Mouse (Mus musculus): ENCODE measurements at regions not wholly inside any gene's neighbourhood (a gene's known extent, or its start where the extent isn't known, plus 50 kb on each side); places are given as distances from the start of the nearest gene placed in this dataset.

DNA sequence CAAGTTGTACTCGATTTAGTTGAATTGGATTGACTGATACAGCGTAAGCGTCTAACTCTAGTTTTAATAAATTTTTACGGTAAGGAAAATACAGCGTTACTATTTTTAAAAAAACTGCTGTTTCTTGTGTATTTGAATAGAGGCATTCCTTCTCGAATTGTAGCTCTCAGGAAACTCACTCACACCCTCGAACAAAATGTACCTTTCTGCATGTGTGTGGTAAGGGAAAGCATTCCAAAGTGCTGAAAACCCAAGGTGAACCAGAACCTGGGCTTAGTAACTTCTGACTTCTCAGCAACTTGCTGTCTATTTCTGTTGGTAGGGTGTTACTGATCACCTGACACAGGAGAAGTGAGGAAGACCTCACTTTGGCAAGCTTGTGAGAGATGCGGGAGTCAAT is 247.0 kb downstream of the Nr2f2 start:
- Histone ChIP-seq H3K9me3 (ENCODE audit: control insufficient read depth, low read length) (no peaks in the 10 kb centered on the region), H3K27ac (replicated peaks; ENCODE audit: low read depth, low read length) (no peak overlapping the region), H3K27me3 (ENCODE audit: control insufficient read depth, insufficient read depth, low read length) (peaks cover 12% of the 10 kb centered on the region), H3K4me3 (ENCODE audit: low read depth, low read length) (no peak overlapping the region), H3K9ac (ENCODE audit: low read length) (no peak overlapping the region), H3K4me2 (ENCODE audit: low read depth, severe bottlenecking) (no peak overlapping the region), H3K36me3 (ENCODE audit: control insufficient read depth, insufficient read depth, low read length) (no peaks in the 10 kb centered on the region), H3K4me1 (ENCODE audit: control insufficient read depth, insufficient read depth, low read length) (no peaks in the 10 kb centered on the region)
- 75% methylated on average over 8 of the region's 8 CpGs for WGBS
- no peak for ATAC-seq (ENCODE audit: insufficient number of reproducible peaks, low FRiP score, low TSS enrichment, low read depth)
- no peak for DNase-seq (ENCODE audit: low spot score)

DNA sequence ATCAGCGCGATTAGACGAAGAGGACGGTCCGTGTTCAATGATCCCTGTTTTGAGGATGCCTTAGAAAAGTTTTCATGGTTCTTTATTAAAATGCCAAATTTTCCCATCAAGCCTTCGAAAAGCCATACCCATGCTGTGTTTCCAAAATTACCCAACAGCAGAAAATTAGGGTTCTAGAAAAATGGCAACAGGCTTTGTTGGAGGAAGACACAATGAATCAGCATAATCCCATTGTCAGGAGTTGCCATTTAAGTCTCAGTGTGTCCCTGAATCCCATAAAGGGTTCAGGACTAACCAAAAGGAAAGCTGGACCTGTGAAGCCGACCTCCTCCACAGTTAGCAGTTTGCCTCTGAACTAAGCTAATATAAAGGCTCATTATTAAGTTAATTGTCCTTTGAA is 247.6 kb downstream of the Nr2f2 start:
- H3K4me3 ChIP-seq (ENCODE audit: low read depth, low read length) = no peak overlapping the region
- no peaks in the 10 kb centered on the region for H3K9me3 ChIP-seq (ENCODE audit: control insufficient read depth, low read length)
- H3K4me1 ChIP-seq (ENCODE audit: control insufficient read depth, insufficient read depth, low read length) = no peaks in the 10 kb centered on the region
- H3K4me2 ChIP-seq (ENCODE audit: low read depth, severe bottlenecking) = peak overlapping the region; percentile 33; the same call in 1 of the 2 replicates
- no peak overlapping the region for H3K9ac ChIP-seq (ENCODE audit: low read length)
- H3K27me3 ChIP-seq (ENCODE audit: control insufficient read depth, insufficient read depth, low read length) = peaks cover 12% of the 10 kb centered on the region
- no peaks in the 10 kb centered on the region for H3K36me3 ChIP-seq (ENCODE audit: control insufficient read depth, insufficient read depth, low read length)
- 42% methylated on average over 7 of the region's 7 CpGs for WGBS
- no peak for ATAC-seq (ENCODE audit: insufficient number of reproducible peaks, low FRiP score, low TSS enrichment, low read depth)
- DNase-seq (ENCODE audit: low spot score) = no peak
- H3K27ac ChIP-seq (replicated peaks; ENCODE audit: low read depth, low read length) = no peak overlapping the region

DNA sequence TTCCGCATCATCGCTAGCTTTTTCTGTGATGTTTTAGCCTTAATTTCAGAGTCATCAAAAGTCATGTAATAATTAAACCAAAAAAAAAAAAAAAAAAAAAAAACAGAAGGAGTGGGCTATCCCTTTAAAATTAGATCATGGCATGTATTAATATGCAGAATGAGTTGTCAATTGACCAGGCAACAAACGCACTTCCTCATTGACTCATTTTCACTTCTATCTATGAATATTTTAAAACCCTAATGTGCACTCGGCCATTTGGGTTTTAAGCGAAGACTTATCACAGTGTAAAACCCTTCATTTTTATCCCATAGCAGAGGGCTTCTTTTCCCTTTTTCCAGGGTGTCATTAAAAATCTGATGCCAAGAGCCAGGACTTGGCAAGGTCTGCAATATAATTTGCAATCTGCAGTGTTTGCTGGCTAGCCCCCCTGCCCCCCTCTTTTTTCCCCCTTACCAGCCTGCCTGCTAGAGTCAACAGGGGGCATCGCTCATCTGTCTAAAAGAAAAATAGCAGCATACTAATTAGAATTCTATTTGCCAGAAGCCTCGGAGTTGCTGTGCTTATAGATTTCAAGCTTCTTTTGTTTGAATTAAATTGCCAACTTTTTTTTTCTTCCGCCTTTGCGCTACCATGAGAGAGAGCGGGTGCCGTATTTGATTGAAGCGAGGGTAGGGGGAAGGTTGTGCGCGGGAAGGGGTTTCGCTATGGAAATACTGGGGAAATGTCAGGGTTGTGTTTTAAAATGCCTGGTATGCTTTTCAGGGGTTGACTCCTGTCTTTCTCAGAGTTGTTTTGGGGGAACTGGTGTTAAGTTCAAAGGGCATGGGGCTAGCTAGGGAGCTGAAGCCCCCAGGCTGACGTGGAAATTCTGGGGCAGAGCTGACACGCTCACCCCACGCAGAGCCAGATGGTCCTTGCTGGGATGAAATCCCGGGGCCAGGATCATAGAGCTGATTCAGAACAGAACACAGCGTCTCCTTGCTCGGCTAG is 248.3 kb downstream of the Nr2f2 start:
- peak overlapping the region; percentile 7; the same call in 1 of the 2 replicates for H3K4me3 ChIP-seq (ENCODE audit: low read depth, low read length)
- DNase-seq (ENCODE audit: low spot score) = peak; percentile 41
- H3K4me2 ChIP-seq (ENCODE audit: low read depth, severe bottlenecking) = peak overlapping the region; percentile 33
- 14% methylated on average over 21 of the region's 21 CpGs for WGBS
- H3K4me1 ChIP-seq (ENCODE audit: control insufficient read depth, insufficient read depth, low read length) = no peaks in the 10 kb centered on the region
- no peak overlapping the region for H3K27ac ChIP-seq (replicated peaks; ENCODE audit: low read depth, low read length)
- no peaks in the 10 kb centered on the region for H3K36me3 ChIP-seq (ENCODE audit: control insufficient read depth, insufficient read depth, low read length)
- H3K27me3 ChIP-seq (ENCODE audit: control insufficient read depth, insufficient read depth, low read length) = peaks cover 12% of the 10 kb centered on the region
- H3K9me3 ChIP-seq (ENCODE audit: control insufficient read depth, low read length) = no peaks in the 10 kb centered on the region
- ATAC-seq (ENCODE audit: insufficient number of reproducible peaks, low FRiP score, low TSS enrichment, low read depth) = no peak
- no peak overlapping the region for H3K9ac ChIP-seq (ENCODE audit: low read length)

DNA sequence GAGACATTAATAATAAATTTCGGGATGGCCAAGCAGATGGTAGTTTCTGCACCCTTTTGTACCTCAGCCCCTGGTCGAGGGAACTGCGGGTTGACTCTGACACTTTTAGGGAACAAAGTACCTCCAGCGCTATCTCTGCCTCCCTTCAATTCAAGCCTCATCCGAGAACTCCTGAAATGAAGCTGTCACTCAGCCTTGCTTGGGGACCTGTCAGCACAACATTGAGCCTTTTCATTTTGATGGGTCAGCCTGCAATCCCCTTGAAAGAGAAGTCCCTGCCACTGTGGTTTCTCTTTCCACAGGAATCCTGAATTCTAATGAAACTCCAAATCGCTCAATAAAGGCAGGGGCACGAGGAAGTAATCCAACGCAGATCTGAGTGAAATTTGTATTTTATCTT is 257.5 kb downstream of the Nr2f2 start:
- H3K4me1 ChIP-seq (ENCODE audit: control insufficient read depth, insufficient read depth, low read length) = peaks cover 5% of the 10 kb centered on the region; the same call in 1 of the 2 replicates
- no peak overlapping the region for H3K4me2 ChIP-seq (ENCODE audit: low read depth, severe bottlenecking)
- H3K9ac ChIP-seq (ENCODE audit: low read length) = no peak overlapping the region
- no peaks in the 10 kb centered on the region for H3K36me3 ChIP-seq (ENCODE audit: control insufficient read depth, insufficient read depth, low read length)
- no peak overlapping the region for H3K4me3 ChIP-seq (ENCODE audit: low read depth, low read length)
- no peak for DNase-seq (ENCODE audit: low spot score)
- no peaks in the 10 kb centered on the region for H3K9me3 ChIP-seq (ENCODE audit: control insufficient read depth, low read length)
- ATAC-seq (ENCODE audit: insufficient number of reproducible peaks, low FRiP score, low TSS enrichment, low read depth) = no peak
- H3K27ac ChIP-seq (replicated peaks; ENCODE audit: low read depth, low read length) = no peak overlapping the region
- WGBS = 48% methylated on average over 8 of the region's 8 CpGs
- peaks cover 16% of the 10 kb centered on the region; the same call in 1 of the 2 replicates for H3K27me3 ChIP-seq (ENCODE audit: control insufficient read depth, insufficient read depth, low read length)

DNA sequence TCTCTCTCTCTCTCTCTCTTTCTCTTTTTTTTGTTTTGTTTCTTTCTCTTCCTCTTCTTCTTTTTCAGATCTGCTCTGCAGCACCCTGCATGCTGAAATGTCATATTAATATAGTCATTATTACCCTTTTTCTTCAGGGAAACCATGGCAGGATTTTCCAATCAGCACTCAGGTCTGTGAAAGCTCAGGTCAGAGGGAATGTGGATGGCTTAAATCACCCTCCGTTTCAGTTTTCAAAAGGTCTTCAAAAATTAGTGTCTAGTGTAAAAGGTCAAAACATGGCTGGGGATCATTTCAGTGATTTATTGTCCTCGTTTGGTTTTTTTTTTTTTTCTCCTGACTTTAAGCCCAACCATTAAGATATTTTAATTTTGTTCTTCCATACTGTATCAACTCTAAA is 261.5 kb downstream of the Nr2f2 start:
- no peaks in the 10 kb centered on the region for H3K9me3 ChIP-seq (ENCODE audit: control insufficient read depth, low read length)
- no peak overlapping the region for H3K4me2 ChIP-seq (ENCODE audit: low read depth, severe bottlenecking)
- no peak overlapping the region for H3K4me3 ChIP-seq (ENCODE audit: low read depth, low read length)
- H3K9ac ChIP-seq (ENCODE audit: low read length) = no peak overlapping the region
- ATAC-seq (ENCODE audit: insufficient number of reproducible peaks, low FRiP score, low TSS enrichment, low read depth) = no peak
- H3K27ac ChIP-seq (replicated peaks; ENCODE audit: low read depth, low read length) = no peak overlapping the region
- peaks cover 15% of the 10 kb centered on the region; the same call in 1 of the 2 replicates for H3K27me3 ChIP-seq (ENCODE audit: control insufficient read depth, insufficient read depth, low read length)
- peaks cover 5% of the 10 kb centered on the region; the same call in 1 of the 2 replicates for H3K4me1 ChIP-seq (ENCODE audit: control insufficient read depth, insufficient read depth, low read length)
- DNase-seq (ENCODE audit: low spot score) = peak; percentile 27
- H3K36me3 ChIP-seq (ENCODE audit: control insufficient read depth, insufficient read depth, low read length) = no peaks in the 10 kb centered on the region
- WGBS = 1% methylated on average over 2 of the region's 2 CpGs

DNA sequence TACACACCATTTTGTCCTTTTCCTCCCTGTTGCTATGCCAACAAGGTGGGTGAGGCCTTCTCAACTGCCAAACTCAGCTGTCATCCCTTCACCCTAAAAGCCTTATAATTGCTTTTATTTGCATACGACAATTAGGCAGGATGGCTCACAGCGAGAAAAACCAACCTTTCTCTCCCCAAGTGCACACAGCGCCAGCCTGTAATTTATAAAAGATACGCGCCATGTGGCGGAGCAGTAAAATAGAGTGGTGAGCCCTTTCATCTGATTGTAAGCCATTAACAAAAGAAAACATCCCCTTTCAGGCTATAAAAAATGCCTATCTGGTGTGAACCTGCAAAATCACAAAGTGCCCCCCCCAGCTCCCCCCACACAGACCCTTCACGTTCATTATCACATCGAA is 262.0 kb downstream of the Nr2f2 start:
- H3K9ac ChIP-seq (ENCODE audit: low read length) = no peak overlapping the region
- peaks cover 15% of the 10 kb centered on the region; the same call in 1 of the 2 replicates for H3K27me3 ChIP-seq (ENCODE audit: control insufficient read depth, insufficient read depth, low read length)
- no peak overlapping the region for H3K4me2 ChIP-seq (ENCODE audit: low read depth, severe bottlenecking)
- H3K27ac ChIP-seq (replicated peaks; ENCODE audit: low read depth, low read length) = no peak overlapping the region
- H3K9me3 ChIP-seq (ENCODE audit: control insufficient read depth, low read length) = no peaks in the 10 kb centered on the region
- H3K4me1 ChIP-seq (ENCODE audit: control insufficient read depth, insufficient read depth, low read length) = peaks cover 5% of the 10 kb centered on the region; the same call in 1 of the 2 replicates
- DNase-seq (ENCODE audit: low spot score) (peak; percentile 52), ATAC-seq (ENCODE audit: insufficient number of reproducible peaks, low FRiP score, low TSS enrichment, low read depth) (no peak)
- WGBS = 4% methylated on average over 8 of the region's 8 CpGs
- H3K36me3 ChIP-seq (ENCODE audit: control insufficient read depth, insufficient read depth, low read length) = no peaks in the 10 kb centered on the region
- H3K4me3 ChIP-seq (ENCODE audit: low read depth, low read length) = no peak overlapping the region

DNA sequence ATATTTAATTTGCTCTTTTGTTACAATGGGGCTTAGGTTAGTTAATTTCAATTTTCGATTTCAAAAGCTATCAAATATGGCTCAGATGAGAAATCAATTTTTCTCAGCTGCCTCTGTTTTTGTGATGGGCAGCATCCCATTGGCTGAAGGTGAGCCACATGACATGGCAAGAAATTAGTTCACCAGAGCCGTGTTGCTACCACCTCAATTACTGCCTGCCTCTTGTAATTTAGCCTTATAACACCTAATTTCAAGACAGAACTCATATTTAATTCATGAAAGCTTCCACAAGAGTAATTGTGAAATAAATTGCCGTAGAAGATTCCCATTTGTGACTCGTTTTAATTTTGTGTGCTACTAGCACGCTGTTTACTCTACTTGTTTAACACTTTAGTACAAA is 262.9 kb downstream of the Nr2f2 start:
- no peak overlapping the region for H3K4me2 ChIP-seq (ENCODE audit: low read depth, severe bottlenecking)
- H3K4me1 ChIP-seq (ENCODE audit: control insufficient read depth, insufficient read depth, low read length) = peaks cover 5% of the 10 kb centered on the region; the same call in 1 of the 2 replicates
- DNase-seq (ENCODE audit: low spot score) (no peak), ATAC-seq (ENCODE audit: insufficient number of reproducible peaks, low FRiP score, low TSS enrichment, low read depth) (no peak)
- no peaks in the 10 kb centered on the region for H3K9me3 ChIP-seq (ENCODE audit: control insufficient read depth, low read length)
- H3K27ac ChIP-seq (replicated peaks; ENCODE audit: low read depth, low read length) = no peak overlapping the region
- 54% methylated on average over 5 of the region's 5 CpGs for WGBS
- H3K4me3 ChIP-seq (ENCODE audit: low read depth, low read length) = no peak overlapping the region
- no peaks in the 10 kb centered on the region for H3K36me3 ChIP-seq (ENCODE audit: control insufficient read depth, insufficient read depth, low read length)
- peaks cover 13% of the 10 kb centered on the region; the same call in 1 of the 2 replicates for H3K27me3 ChIP-seq (ENCODE audit: control insufficient read depth, insufficient read depth, low read length)
- no peak overlapping the region for H3K9ac ChIP-seq (ENCODE audit: low read length)

DNA sequence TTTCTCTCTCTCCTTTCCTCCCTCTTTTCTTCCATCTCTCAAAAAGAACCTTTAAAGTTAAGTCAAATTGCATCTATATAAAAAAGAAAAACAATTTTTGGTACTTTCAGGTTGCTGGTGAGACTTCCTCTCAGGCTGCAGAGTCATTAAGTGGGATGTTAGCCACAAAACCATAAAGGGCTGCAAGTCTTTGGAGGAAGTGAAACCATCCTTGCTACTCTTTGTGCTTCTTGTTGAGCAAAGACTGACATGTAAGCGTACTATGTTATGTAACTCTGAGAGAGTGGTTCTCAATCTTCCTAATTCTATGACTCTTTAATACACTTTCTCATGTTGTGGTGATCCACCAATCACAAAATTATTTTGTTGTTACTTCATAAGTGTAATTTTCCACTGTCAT is 267.5 kb downstream of the Nr2f2 start:
- H3K27me3 ChIP-seq (ENCODE audit: control insufficient read depth, insufficient read depth, low read length) = 0 out of 2 replicates have a peak, but pooled peaks cover 2% of the 10 kb centered on the region
- no peaks in the 10 kb centered on the region for H3K36me3 ChIP-seq (ENCODE audit: control insufficient read depth, insufficient read depth, low read length)
- DNase-seq (ENCODE audit: low spot score) (no peak), ATAC-seq (ENCODE audit: insufficient number of reproducible peaks, low FRiP score, low TSS enrichment, low read depth) (no peak)
- H3K9ac ChIP-seq (ENCODE audit: low read length) = no peak overlapping the region
- 89% methylated on average over 1 of the region's 1 CpGs for WGBS
- H3K27ac ChIP-seq (replicated peaks; ENCODE audit: low read depth, low read length) = no peak overlapping the region
- H3K4me3 ChIP-seq (ENCODE audit: low read depth, low read length) = no peak overlapping the region
- no peaks in the 10 kb centered on the region for H3K4me1 ChIP-seq (ENCODE audit: control insufficient read depth, insufficient read depth, low read length)
- no peaks in the 10 kb centered on the region for H3K9me3 ChIP-seq (ENCODE audit: control insufficient read depth, low read length)
- H3K4me2 ChIP-seq (ENCODE audit: low read depth, severe bottlenecking) = no peak overlapping the region

Data from limb, embryonic 11.5 days (tissue).